Mouse (Mus musculus) heart, adult 9 months (tissue): ENCODE data around the gene Kmo.
A peak's percentile ranks its signal among the peaks of the same experiment; 100 is the strongest.

Experiments
- DNase-seq, 2 experiments: peaks; one replicate each; pipeline ENCODE4 v3.0.0; 2022; ENCODE audit warnings: low spot score in 2 of 2

Kmo gene

DNA sequence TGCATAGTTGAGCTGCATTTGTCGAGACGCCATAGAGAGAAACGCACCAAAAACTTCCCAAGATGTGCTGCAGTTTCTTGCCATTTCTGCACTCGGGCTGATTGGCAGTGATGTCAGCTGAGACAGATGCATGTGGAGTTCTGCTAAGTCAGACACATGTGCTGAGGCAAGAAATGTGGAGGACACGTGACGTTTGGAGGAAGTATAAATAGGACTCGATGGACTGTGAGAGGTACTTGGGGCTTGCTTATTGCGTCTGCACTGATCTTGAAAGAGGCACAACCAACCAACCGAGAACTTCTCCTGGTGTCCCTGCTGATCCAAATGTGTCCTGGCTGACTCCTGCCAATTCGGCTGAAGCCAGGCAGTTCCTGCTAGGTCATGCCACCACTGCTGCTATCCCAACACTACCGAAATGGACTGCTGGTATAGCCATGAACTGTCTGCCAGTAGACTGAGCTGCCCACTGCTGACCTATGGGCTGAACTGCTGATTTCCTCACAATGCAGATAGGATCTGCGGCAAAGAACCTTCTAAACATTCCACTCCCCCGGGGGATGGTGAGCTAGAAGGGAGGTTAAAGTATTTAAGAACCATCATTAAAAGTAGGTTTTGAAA is at the start of gene Kmo:
Gene Kmo (plus strand): TSS at position 568 of the 618 bp plus-strand sequence.
- no peak for DNase-seq

GRCm38 (mm10) chr1:175574129-175574528 is 46.1 kb upstream of the Kmo start:
- no peak for DNase-seq

- no peak for DNase-seq
These were observed 41.6 kb upstream of the Kmo start for GRCm38 (mm10) chr1:175578425-175579096.

- DNase-seq = no peak
These were observed 40.5 kb upstream of the Kmo start for GRCm38 (mm10) chr1:175579598-175580235.

GRCm38 (mm10) chr1:175580346-175580745 is 39.8 kb upstream of the Kmo start:
- DNase-seq = no peak

- no peak for DNase-seq
These were observed 37.4 kb upstream of the Kmo start for GRCm38 (mm10) chr1:175582799-175583198.

DNA sequence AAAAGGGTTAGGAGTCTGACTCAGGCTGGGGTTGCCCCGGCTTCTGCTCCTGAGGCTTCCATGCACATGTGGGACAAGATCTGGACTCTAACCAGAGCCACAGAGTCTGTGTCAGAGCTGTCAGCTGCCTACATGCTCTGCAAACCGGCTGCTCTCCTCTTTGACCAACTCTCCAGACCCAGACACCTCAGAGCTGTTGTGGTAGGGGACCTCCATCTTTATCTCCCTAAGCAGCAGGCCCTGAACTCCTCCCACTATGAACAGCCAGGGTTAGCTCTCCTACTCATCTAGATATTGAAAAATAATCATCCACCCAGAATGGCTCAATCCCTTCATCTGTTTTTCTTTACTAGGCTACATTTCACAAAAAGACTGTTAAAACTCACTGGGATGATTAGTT is 34.9 kb upstream of the Kmo start:
- no peak for DNase-seq

- DNase-seq = no peak
These were observed 33.5 kb upstream of the Kmo start for GRCm38 (mm10) chr1:175586656-175587055.

DNA sequence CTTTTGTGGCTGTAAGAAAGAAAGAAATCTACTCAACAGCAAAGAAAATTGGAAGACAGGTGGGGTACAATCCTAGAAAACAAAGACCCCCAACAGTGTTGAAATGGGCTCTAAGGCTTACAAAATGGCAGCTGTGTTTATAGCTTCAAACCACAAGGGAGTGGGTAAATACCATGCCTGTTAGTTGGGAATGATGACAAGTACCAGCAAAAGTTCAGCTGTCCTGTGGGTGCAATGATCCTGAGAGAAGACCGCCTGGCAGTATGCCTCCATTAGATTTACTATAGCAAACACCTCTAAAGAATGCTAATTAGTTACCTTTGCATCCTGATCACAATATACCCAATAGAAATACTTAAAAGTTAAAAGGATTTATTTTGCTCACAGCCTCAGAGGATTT is 27.3 kb upstream of the Kmo start:
- no peak for DNase-seq

GRCm38 (mm10) chr1:175602231-175602630 is 17.9 kb upstream of the Kmo start:
- no peak for DNase-seq

DNA sequence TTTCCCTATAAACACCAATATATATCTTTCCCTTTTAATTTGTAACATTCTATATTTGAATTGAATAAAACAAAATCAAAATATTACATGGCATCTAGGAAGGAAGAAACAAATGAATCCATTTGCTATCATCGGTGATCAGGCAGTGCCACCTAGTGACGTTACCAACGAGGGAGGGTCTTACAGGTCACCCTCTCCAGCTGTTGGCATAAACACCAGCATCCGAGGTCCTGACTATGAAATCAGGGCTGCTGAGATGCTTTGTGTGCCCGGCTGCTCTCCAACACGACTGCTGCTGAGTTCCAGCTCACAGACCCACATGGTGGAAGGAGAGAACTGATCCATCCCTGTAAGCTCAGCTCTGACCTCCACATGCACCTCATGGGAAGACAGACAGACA is 16.8 kb upstream of the Kmo start:
- no peak for DNase-seq

- DNase-seq = no peak
These were observed 12.9 kb upstream of the Kmo start for GRCm38 (mm10) chr1:175607308-175607707.

DNA sequence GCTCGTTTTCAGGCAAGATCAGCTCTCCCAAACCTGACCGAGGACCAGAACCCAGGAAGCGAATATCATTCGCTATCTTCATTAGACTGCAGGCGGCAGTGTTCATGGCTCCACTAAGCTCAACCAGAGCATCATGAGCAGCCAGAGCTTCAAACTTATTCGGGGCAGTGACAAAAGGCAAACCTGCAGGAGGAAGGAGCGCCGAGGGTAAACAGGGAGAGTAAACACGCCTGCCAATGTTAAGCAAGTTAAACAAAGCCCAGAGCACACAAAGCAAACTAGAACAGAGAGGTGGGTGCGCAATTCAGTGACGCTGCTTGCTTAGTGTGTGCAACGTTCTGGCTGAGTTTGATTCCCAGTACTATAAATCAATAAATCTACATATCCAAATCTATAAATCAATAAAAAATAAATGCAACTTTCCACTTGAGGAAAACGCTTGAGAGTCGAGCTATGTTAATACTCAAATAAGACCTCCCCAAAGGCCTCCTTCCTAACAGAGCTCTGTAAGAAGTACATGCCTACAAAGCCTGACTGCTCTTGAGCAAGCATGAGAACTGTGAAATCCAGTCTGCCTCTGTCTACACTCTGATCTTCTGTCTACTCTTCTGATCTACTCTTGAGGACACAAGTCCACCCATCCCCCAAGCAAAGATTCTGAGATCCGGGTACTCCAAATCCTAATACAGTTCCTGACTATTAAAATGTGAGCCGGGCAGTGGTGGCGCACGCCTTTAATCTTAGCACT is 12.2 kb upstream of the Kmo start:
- DNase-seq = no peak

DNA sequence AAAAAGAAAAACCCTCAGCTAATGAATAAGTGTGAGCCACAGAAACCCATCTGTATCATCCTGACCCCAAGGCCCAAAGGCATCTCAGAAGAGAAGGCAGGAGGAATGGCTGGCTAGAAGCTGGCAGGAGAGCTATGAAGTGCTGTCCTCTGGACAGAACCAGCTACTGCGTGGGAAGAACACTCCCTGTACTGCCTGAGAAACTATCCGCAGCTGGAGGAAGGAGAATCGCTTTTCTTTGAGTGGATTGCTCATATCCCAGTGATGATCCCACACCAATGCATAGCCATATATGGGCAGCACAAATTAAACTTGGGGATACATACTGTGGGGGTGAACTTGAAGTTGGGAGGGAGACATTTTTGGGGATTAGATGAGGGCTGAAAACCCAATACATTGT is 11.5 kb upstream of the Kmo start:
- DNase-seq = no peak

DNA sequence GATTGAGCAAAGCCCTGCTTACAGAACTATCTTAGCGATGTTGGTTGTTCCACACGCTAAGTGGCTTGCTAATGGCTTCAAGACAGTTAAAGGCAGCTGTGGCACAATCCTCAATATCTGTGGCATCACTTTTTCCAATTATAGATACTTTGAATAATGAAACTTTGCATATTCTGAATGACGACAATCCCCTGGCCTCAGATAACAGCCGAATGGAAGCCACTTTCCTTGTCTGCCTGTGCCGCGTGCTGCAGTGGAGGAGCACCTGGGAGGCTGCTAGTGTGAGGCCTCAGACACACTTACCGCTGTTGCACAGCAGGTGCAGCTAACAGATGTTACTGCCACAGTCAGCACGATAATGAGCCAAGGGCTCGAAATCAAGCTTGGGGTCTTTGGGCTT is 5.2 kb upstream of the Kmo start:
- DNase-seq = no peak

DNA sequence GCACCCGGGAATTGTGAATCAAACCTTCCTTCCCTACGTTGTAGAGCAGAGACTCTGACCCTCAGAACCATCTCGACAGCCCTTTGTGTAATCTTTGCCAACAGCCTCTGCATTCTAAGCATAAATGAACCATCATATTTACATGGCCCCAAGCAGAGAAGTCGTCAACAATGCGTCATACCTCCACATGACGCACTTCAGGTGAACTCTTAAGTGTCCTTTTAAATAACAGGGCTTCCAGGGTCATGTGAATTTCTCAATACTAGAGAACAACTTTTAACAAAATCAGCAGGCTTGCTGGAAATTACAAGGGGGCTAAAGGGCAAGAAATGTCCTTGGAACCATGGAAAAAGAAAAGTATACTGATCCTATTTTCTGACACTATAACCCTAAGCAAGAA is 3.5 kb downstream of the Kmo start:
- DNase-seq = no peak

GRCm38 (mm10) chr1:175625257-175625879 is 5.2 kb downstream of the Kmo start, which contains the start of gene Fh1:
Gene Fh1, minus strand, starts transcription at chr1:175625635.
- DNase-seq = peak; percentile 98

DNA sequence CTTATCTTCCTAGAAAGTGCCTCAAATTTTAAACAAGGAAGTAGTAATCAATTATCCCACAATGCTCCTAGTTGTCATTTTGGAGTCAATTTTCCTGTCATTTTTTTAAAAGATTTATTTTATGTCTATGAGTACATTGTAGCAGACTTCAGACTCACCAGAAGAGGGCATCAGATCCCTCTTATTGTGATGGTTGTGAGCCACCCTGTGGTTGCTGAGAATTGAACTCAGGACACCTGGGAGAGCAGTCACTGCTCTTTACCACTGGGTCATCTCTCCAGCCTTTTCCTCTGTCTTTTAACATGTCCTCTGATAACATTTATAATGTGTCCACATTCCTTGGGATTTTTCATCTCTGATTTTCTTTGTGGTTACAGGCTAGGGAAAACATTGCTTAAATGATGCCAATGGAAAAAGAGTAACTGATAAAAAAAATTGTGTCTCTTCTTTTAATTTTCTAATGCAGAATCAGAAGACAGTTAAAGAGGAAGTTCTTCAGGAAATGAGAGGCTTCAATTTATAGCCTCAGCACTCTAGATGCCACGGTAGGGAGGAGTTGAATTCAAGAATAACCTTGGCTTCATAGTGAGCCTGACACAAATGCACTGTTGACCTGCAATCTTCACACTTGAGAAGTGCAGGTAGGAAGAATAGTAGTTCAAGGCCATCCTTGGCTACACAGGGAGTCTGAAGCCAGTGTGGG is 6.0 kb downstream of the Kmo start:
- no peak for DNase-seq

DNA sequence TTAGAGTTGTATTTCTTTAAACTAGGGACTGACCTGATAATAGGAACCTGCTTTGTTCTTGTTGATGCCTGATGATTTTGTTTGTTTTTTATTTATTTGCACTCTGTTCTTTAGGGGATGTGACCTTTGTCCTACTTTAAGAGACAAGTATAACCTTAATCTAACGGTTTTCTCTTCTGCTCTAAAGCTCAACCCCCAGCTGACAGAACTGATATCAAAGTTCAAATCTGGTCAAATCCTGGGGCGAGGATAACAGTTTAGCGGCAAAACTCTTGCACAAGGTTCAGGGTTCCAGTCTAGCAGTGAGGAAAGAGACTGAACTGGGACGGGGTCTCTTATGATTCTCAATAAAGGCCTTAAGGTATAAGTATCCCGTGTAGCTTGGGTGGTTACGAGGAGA is 9.1 kb downstream of the Kmo start:
- DNase-seq = no peak

- DNase-seq = no peak
These were observed 10.2 kb downstream of the Kmo start for GRCm38 (mm10) chr1:175630345-175630744.

DNA sequence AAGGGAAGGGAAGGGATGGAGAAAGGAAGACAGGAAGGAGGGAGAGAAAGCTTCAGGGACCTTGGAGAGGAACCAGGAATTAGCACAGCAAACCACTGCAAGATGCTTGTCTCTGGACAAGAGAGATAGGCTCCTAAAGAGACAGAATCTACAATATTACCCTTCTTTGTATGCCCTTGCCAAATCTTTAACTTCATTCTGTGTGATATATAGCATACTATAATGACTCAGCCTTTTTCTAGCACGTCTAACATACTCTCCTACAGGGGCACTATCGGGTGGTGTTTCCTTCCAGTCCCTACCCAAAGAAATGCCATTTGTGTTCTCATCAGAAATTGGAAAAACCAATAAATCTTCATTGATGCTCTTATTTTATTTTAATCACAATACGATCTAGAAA is 10.9 kb downstream of the Kmo start:
- no peak for DNase-seq
